Mouse (Mus musculus): ENCODE results near the gene Ms4a10. TPM values are rescaled to one million over a fixed set of nuclear protein-coding genes. Genes with fewer than 3 reads are reported as not detected.

Ms4a10 gene
- polyA plus RNA-seq, 1 experiment, result not detected

GRCm38 (mm10) chr19:10993150-10993549 lies 18.7 kb upstream of the Ms4a10 start, which contains the start of gene Ms4a15:
TSS of gene Ms4a15 (minus strand) at chr19:10993250.
- no peaks in the 10 kb centered on the region for H3K4me1 ChIP-seq (ENCODE audit: control insufficient read depth, insufficient read depth, low read length)
- no peaks in the 10 kb centered on the region for H3K36me3 ChIP-seq (ENCODE audit: control insufficient read depth, insufficient read depth, low read length, poor library complexity, severe bottlenecking)
- H3K27ac ChIP-seq (ENCODE audit: insufficient read depth, low read length), result no peak within 1 kb of the TSS
- H3K4me3 ChIP-seq (ENCODE audit: low read depth, low read length), result no peak within 1 kb of the TSS
- H3K9ac ChIP-seq (ENCODE audit: low read depth, poor library complexity, severe bottlenecking), result no peak within 1 kb of the TSS
- H3K27me3 ChIP-seq (ENCODE audit: control insufficient read depth, insufficient read depth, low read length, poor library complexity, severe bottlenecking), result no peaks in the 10 kb centered on the region
- H3K9me3 ChIP-seq (replicated peaks; ENCODE audit: control insufficient read depth, insufficient read depth, low read length, poor library complexity, severe bottlenecking), result no peaks in the 10 kb centered on the region
- TF ChIP-seq EP300 (IDR thresholded peaks at IDR 0.05; ENCODE audit: insufficient read depth, low read depth, low read length) (no peak), CTCF (IDR thresholded peaks at IDR 0.05; ENCODE audit: low read depth, low read length) (no peak), POLR2A (IDR thresholded peaks at IDR 0.05; ENCODE audit: insufficient read depth, low read length) (no peak)

GRCm38 (mm10) chr19:10991911-10992310 lies 17.4 kb upstream of the Ms4a10 start:
- TF ChIP-seq EP300 (IDR thresholded peaks at IDR 0.05; ENCODE audit: insufficient read depth, low read depth, low read length), result no peak
- TF ChIP-seq POLR2A (IDR thresholded peaks at IDR 0.05; ENCODE audit: insufficient read depth, low read length), result no peak
- TF ChIP-seq CTCF (IDR thresholded peaks at IDR 0.05; ENCODE audit: low read depth, low read length), result no peak
- Histone ChIP-seq H3K36me3 (ENCODE audit: control insufficient read depth, insufficient read depth, low read length, poor library complexity, severe bottlenecking) (no peaks in the 10 kb centered on the region), H3K9me3 (replicated peaks; ENCODE audit: control insufficient read depth, insufficient read depth, low read length, poor library complexity, severe bottlenecking) (no peaks in the 10 kb centered on the region)

GRCm38 (mm10) chr19:10990751-10991150 lies 16.3 kb upstream of the Ms4a10 start:
- H3K27ac ChIP-seq (ENCODE audit: insufficient read depth, low read length), result no peak overlapping the region
- H3K4me1 ChIP-seq (ENCODE audit: control insufficient read depth, insufficient read depth, low read length), result no peaks in the 10 kb centered on the region
- TF ChIP-seq EP300 (IDR thresholded peaks at IDR 0.05; ENCODE audit: insufficient read depth, low read depth, low read length) (no peak), CTCF (IDR thresholded peaks at IDR 0.05; ENCODE audit: low read depth, low read length) (no peak), POLR2A (IDR thresholded peaks at IDR 0.05; ENCODE audit: insufficient read depth, low read length) (no peak)
- H3K4me3 ChIP-seq (ENCODE audit: low read depth, low read length), result no peak overlapping the region
- H3K36me3 ChIP-seq (ENCODE audit: control insufficient read depth, insufficient read depth, low read length, poor library complexity, severe bottlenecking), result no peaks in the 10 kb centered on the region
- no peaks in the 10 kb centered on the region for H3K27me3 ChIP-seq (ENCODE audit: control insufficient read depth, insufficient read depth, low read length, poor library complexity, severe bottlenecking)
- H3K9me3 ChIP-seq (replicated peaks; ENCODE audit: control insufficient read depth, insufficient read depth, low read length, poor library complexity, severe bottlenecking), result no peaks in the 10 kb centered on the region
- H3K9ac ChIP-seq (ENCODE audit: low read depth, poor library complexity, severe bottlenecking), result no peak overlapping the region

More at GRCm38 (mm10) chr19:10991911-10992310, 17.4 kb upstream of the Ms4a10 start:
- Histone ChIP-seq H3K9ac (ENCODE audit: low read depth, poor library complexity, severe bottlenecking) (no peak overlapping the region), H3K27ac (ENCODE audit: insufficient read depth, low read length) (no peak overlapping the region), H3K4me1 (ENCODE audit: control insufficient read depth, insufficient read depth, low read length) (no peaks in the 10 kb centered on the region), H3K27me3 (ENCODE audit: control insufficient read depth, insufficient read depth, low read length, poor library complexity, severe bottlenecking) (no peaks in the 10 kb centered on the region), H3K4me3 (ENCODE audit: low read depth, low read length) (no peak overlapping the region)

GRCm38 (mm10) chr19:10988563-10988962 lies 14.1 kb upstream of the Ms4a10 start:
- Histone ChIP-seq H3K9ac (ENCODE audit: low read depth, poor library complexity, severe bottlenecking) (no peak overlapping the region), H3K4me3 (ENCODE audit: low read depth, low read length) (no peak overlapping the region), H3K4me1 (ENCODE audit: control insufficient read depth, insufficient read depth, low read length) (no peaks in the 10 kb centered on the region), H3K36me3 (ENCODE audit: control insufficient read depth, insufficient read depth, low read length, poor library complexity, severe bottlenecking) (no peaks in the 10 kb centered on the region), H3K9me3 (replicated peaks; ENCODE audit: control insufficient read depth, insufficient read depth, low read length, poor library complexity, severe bottlenecking) (no peaks in the 10 kb centered on the region), H3K27ac (ENCODE audit: insufficient read depth, low read length) (no peak overlapping the region), H3K27me3 (ENCODE audit: control insufficient read depth, insufficient read depth, low read length, poor library complexity, severe bottlenecking) (no peaks in the 10 kb centered on the region)
- no peak for TF ChIP-seq EP300 (IDR thresholded peaks at IDR 0.05; ENCODE audit: insufficient read depth, low read depth, low read length)
- TF ChIP-seq CTCF (IDR thresholded peaks at IDR 0.05; ENCODE audit: low read depth, low read length), result no peak
- no peak for TF ChIP-seq POLR2A (IDR thresholded peaks at IDR 0.05; ENCODE audit: insufficient read depth, low read length)

- H3K4me3 ChIP-seq (ENCODE audit: low read depth, low read length), result no peak overlapping the region
- H3K9me3 ChIP-seq (replicated peaks; ENCODE audit: control insufficient read depth, insufficient read depth, low read length, poor library complexity, severe bottlenecking), result no peaks in the 10 kb centered on the region
- H3K36me3 ChIP-seq (ENCODE audit: control insufficient read depth, insufficient read depth, low read length, poor library complexity, severe bottlenecking), result no peaks in the 10 kb centered on the region
- no peak overlapping the region for H3K9ac ChIP-seq (ENCODE audit: low read depth, poor library complexity, severe bottlenecking)
- no peak for TF ChIP-seq CTCF (IDR thresholded peaks at IDR 0.05; ENCODE audit: low read depth, low read length)
- TF ChIP-seq POLR2A (IDR thresholded peaks at IDR 0.05; ENCODE audit: insufficient read depth, low read length), result no peak
- no peak for TF ChIP-seq EP300 (IDR thresholded peaks at IDR 0.05; ENCODE audit: insufficient read depth, low read depth, low read length)
- H3K27me3 ChIP-seq (ENCODE audit: control insufficient read depth, insufficient read depth, low read length, poor library complexity, severe bottlenecking), result no peaks in the 10 kb centered on the region
- no peak overlapping the region for H3K27ac ChIP-seq (ENCODE audit: insufficient read depth, low read length)
- H3K4me1 ChIP-seq (ENCODE audit: control insufficient read depth, insufficient read depth, low read length), result no peaks in the 10 kb centered on the region
Measured at GRCm38 (mm10) chr19:10985889-10986288, 11.4 kb upstream of the Ms4a10 start.

GRCm38 (mm10) chr19:10984551-10984950 lies 10.1 kb upstream of the Ms4a10 start:
- Histone ChIP-seq H3K36me3 (ENCODE audit: control insufficient read depth, insufficient read depth, low read length, poor library complexity, severe bottlenecking) (no peaks in the 10 kb centered on the region), H3K4me1 (ENCODE audit: control insufficient read depth, insufficient read depth, low read length) (no peaks in the 10 kb centered on the region), H3K9ac (ENCODE audit: low read depth, poor library complexity, severe bottlenecking) (no peak overlapping the region), H3K27ac (ENCODE audit: insufficient read depth, low read length) (no peak overlapping the region), H3K4me3 (ENCODE audit: low read depth, low read length) (no peak overlapping the region), H3K9me3 (replicated peaks; ENCODE audit: control insufficient read depth, insufficient read depth, low read length, poor library complexity, severe bottlenecking) (no peaks in the 10 kb centered on the region), H3K27me3 (ENCODE audit: control insufficient read depth, insufficient read depth, low read length, poor library complexity, severe bottlenecking) (no peaks in the 10 kb centered on the region)
- TF ChIP-seq EP300 (IDR thresholded peaks at IDR 0.05; ENCODE audit: insufficient read depth, low read depth, low read length) (no peak), POLR2A (IDR thresholded peaks at IDR 0.05; ENCODE audit: insufficient read depth, low read length) (no peak), CTCF (IDR thresholded peaks at IDR 0.05; ENCODE audit: low read depth, low read length) (peak; percentile 13)
